In the genomic region with DNA sequence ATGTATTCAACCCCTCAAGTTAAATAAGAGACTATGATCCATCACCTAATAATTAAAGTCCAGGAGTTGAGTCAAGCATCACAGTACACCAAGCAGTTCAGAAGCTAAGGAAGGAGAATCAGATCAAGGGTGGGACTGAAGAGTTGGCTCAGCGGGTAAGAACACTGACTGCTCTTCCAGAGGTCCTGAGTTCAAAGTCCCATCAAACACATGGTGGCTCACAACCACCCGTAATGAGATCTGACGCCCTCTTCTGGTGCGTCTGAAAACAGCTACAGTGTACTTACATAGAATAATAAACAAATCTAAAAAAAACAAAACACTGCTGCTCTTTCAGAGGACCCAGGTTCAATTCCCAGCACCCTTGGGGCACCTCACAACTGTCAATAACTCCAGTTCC, we compare ENCODE assay signal across 1 mouse cellular context.
A peak's percentile ranks its signal among the peaks of the same experiment; 100 is the strongest.
TF ChIP-seq lines count a peak whose summit lies in the region.

No protein-coding gene starts in this region.

TF ChIP-seq in ES-E14, 5 proteins besides CTCF, POLR2A, EP300 and RAD21 (continued from another document):
- TF ChIP-seq ZC3H11A (IDR thresholded peaks at IDR 0.05; ENCODE audit: borderline replicate concordance, low read depth, low read length) (no peak), HCFC1 (IDR thresholded peaks at IDR 0.05; ENCODE audit: borderline replicate concordance, insufficient read depth, low read length) (no peak), CHD2 (IDR thresholded peaks at IDR 0.05; ENCODE audit: low read depth, low read length) (no peak), ZNF384 (IDR thresholded peaks at IDR 0.05; ENCODE audit: low read depth, low read length) (0 out of 2 replicates have a peak, but pooled peaks have one; percentile 15)
